Mouse (Mus musculus) kidney, postnatal 36 days (tissue): ENCODE data around the gene Rwdd3.

ENCODE experiments used
- DNase-seq, 2 experiments: peaks; one replicate each; pipeline ENCODE4 v3.0.0; 2021 to 2022; ENCODE audit warnings: mixed read lengths in 2 of 2

Rwdd3 gene

GRCm38 (mm10) chr3:121171243-121171871 is at the start of gene Rwdd3:
Gene Rwdd3, minus strand, starts transcription at chr3:121171695.
- peak; percentile 89 to 93 for DNase-seq

GRCm38 (mm10) chr3:121217011-121217410 is 45.5 kb upstream of the Rwdd3 start:
- DNase-seq, result no peak

- DNase-seq, result no peak
Measured at GRCm38 (mm10) chr3:121213501-121213900, 42.0 kb upstream of the Rwdd3 start.

GRCm38 (mm10) chr3:121212156-121212555 is 40.7 kb upstream of the Rwdd3 start:
- peak in 1 of 2 experiments; percentile 37 for DNase-seq

- no peak for DNase-seq
Measured at GRCm38 (mm10) chr3:121208994-121209393, 37.5 kb upstream of the Rwdd3 start.

GRCm38 (mm10) chr3:121206202-121206882 is 34.8 kb upstream of the Rwdd3 start:
- DNase-seq, result no peak

GRCm38 (mm10) chr3:121202638-121203037 is 31.1 kb upstream of the Rwdd3 start:
- no peak for DNase-seq

- DNase-seq, result no peak
Measured at GRCm38 (mm10) chr3:121201012-121201747, 29.7 kb upstream of the Rwdd3 start.

- no peak for DNase-seq
Measured at GRCm38 (mm10) chr3:121189199-121189598, 17.7 kb upstream of the Rwdd3 start.

GRCm38 (mm10) chr3:121187510-121187909 is 16.0 kb upstream of the Rwdd3 start:
- DNase-seq, result no peak

- no peak for DNase-seq
Measured at GRCm38 (mm10) chr3:121186925-121187324, 15.4 kb upstream of the Rwdd3 start.

- DNase-seq, result no peak
Measured at GRCm38 (mm10) chr3:121185197-121185596, 13.7 kb upstream of the Rwdd3 start.

- DNase-seq, result no peak
Measured at GRCm38 (mm10) chr3:121176011-121176410, 4.5 kb upstream of the Rwdd3 start.

- no peak for DNase-seq
Measured at GRCm38 (mm10) chr3:121174248-121174945, 2.9 kb upstream of the Rwdd3 start.

GRCm38 (mm10) chr3:121172718-121173117 is 1.2 kb upstream of the Rwdd3 start:
- no peak for DNase-seq

- DNase-seq, result peak; percentile 52 to 62
Measured at GRCm38 (mm10) chr3:121171872-121172265, 374 bp upstream of the Rwdd3 start.

GRCm38 (mm10) chr3:121170631-121171030 is 864 bp downstream of the Rwdd3 start:
- no peak for DNase-seq

GRCm38 (mm10) chr3:121169092-121169942 is 2.2 kb downstream of the Rwdd3 start:
- no peak for DNase-seq

GRCm38 (mm10) chr3:121168581-121168980 is 2.9 kb downstream of the Rwdd3 start:
- DNase-seq, result no peak

- DNase-seq, result peak; percentile 46 to 88
Measured at GRCm38 (mm10) chr3:121163271-121163819, 8.2 kb downstream of the Rwdd3 start.

- peak in 1 of 2 experiments; percentile 35 for DNase-seq
Measured at GRCm38 (mm10) chr3:121161661-121162060, 9.8 kb downstream of the Rwdd3 start.

- no peak for DNase-seq
Measured at GRCm38 (mm10) chr3:121160424-121160823, 11.1 kb downstream of the Rwdd3 start.
